Mouse (Mus musculus): ENCODE measurements around the gene Ost4.

Ost4 gene

DNA sequence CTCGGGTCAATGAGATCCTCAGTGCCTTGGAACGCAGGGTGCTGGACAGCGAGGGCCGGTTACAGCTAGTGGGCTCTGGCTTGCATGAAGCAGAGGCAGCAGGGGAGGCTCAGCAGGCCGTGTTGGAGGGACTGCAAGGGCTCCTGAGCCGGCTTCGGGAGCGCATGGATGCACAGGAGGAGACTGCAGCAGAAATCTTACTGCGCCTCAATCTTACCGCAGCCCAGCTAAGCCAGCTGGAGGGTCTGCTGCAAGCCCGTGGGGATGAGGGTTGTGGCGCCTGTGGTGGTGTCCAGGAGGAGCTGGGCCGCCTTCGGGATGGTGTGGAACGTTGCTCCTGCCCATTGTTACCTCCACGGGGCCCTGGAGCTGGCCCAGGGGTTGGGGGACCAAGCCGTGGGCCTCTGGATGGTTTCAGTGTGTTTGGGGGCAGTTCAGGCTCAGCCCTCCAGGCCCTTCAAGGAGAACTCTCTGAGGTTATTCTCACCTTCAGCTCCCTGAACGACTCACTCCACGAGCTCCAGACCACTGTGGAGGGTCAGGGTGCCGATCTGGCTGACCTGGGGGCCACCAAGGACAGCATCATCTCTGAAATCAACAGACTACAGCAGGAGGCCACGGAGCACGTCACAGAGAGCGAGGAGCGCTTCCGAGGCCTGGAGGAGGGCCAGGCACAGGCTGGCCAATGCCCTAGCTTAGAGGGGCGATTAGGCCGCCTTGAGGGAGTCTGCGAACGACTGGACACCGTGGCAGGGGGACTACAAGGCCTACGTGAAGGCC lies 10.5 kb upstream of the Ost4 start:
- H3K36me3 ChIP-seq (ENCODE audit: control insufficient read depth, insufficient read depth, low read length, poor library complexity, severe bottlenecking): no peaks in the 10 kb centered on the region
- no peak for DNase-seq (ENCODE audit: low read depth, low spot score)
- H3K27me3 ChIP-seq (ENCODE audit: control insufficient read depth, insufficient read depth, low read length, poor library complexity, severe bottlenecking): no peaks in the 10 kb centered on the region

DNA sequence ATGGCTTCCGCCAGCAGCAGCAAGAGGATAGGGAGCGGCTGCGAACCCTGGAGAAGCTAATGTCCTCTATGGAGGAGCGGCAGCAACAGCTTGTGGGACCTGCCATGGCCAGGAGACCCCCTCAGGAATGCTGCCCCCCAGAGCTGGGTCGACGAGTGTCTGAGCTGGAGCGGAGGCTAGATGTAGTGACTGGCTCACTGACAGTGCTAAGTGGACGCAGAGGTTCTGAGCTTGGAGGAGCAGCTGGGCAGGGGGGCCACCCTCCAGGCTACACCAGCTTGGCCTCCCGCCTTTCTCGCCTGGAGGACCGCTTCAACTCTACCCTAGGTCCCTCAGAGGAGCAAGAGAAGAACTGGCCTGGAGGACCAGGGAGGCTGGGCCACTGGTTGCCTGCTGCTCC lies 9.8 kb upstream of the Ost4 start:
- DNase-seq (ENCODE audit: low read depth, low spot score): no peak
- H3K27me3 ChIP-seq (ENCODE audit: control insufficient read depth, insufficient read depth, low read length, poor library complexity, severe bottlenecking): no peaks in the 10 kb centered on the region
- H3K36me3 ChIP-seq (ENCODE audit: control insufficient read depth, insufficient read depth, low read length, poor library complexity, severe bottlenecking): no peaks in the 10 kb centered on the region

DNA sequence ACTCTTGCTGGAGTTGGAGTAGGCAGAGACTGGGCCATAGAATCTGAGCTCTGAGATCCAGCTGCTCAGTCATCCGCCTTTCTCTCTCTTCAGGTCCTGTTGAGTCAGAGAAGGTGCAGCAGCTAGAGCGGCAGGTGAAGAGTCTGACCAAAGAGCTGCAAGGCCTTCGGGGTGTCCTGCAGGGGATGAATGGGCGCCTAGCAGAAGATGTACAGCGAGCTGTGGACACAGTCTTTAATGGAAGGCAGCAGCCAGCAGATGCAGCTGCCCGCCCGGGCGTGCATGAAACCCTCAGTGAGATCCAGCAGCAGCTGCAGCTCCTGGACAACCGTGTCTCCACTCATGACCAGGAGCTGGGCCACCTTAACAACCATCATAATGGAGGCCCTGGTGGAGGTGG lies 9.3 kb upstream of the Ost4 start:
- Histone ChIP-seq H3K36me3 (ENCODE audit: control insufficient read depth, insufficient read depth, low read length, poor library complexity, severe bottlenecking) (no peaks in the 10 kb centered on the region), H3K27me3 (ENCODE audit: control insufficient read depth, insufficient read depth, low read length, poor library complexity, severe bottlenecking) (no peaks in the 10 kb centered on the region)
- no peak for DNase-seq (ENCODE audit: low read depth, low spot score)

DNA sequence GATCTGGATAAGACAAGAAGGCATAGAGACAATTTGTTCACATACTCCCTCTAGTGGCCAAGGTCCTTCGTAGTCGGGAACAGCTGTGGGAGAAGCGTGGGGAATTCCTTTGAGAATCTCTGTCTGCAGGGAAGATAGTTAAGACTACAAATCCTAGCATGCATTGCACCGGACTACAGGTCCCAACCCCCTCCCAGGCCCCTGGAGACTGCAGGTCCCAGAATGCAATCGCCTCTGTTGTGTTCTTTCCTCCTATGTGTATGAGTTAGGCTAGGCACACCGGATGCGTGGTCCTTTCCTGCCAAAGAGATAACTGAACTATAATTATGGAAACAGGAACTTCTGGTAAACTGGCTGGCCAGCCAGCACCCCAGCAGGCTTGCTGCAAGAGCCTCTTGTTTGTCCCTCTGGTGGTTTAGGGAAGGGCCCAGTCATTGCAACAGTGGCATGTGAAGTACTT lies 8.4 kb upstream of the Ost4 start:
- H3K36me3 ChIP-seq (ENCODE audit: control insufficient read depth, insufficient read depth, low read length, poor library complexity, severe bottlenecking): no peaks in the 10 kb centered on the region
- H3K27me3 ChIP-seq (ENCODE audit: control insufficient read depth, insufficient read depth, low read length, poor library complexity, severe bottlenecking): no peaks in the 10 kb centered on the region
- DNase-seq (ENCODE audit: low read depth, low spot score): peak; percentile 76

DNA sequence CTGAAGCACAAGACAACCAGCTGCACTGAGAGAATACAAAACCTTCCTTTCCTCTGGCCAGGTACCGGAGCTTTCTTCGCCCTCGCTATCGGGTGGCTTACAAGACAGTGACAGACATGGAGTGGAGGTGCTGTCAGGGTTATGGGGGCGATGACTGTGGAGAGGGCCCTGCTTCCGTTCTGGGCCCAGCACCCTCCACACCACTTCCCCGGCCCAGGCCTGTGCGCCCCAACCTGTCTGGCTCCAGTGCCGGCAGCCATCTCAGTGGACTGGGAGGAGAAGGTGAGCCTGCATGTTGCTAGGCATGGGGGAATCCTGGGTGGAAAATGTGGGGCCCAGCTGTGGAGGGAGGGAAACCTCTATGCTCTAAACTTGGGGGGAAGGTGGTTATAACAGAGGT lies 7.9 kb upstream of the Ost4 start:
- DNase-seq (ENCODE audit: low read depth, low spot score): no peak

DNA sequence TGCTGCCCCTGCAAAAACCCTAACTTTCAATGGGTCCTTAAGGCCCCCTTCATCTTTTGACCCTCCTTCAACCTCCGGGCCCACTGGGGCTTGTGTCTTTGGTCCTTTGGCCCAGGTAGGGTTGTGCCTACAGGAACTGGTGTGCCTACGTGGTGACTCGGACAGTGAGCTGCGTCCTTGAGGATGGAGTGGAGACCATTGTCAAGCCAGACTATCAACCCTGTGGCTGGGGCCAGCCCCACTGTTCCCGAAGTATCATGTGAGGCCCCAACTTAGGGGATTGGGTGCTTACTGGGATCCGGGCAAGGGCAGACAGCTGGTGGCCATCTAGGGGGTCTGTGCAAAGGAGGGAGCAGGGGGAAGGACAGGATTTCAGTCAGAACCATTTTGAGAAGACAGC lies 7.3 kb upstream of the Ost4 start:
- DNase-seq (ENCODE audit: low read depth, low spot score): no peak
- Histone ChIP-seq H3K27me3 (ENCODE audit: control insufficient read depth, insufficient read depth, low read length, poor library complexity, severe bottlenecking) (no peaks in the 10 kb centered on the region), H3K36me3 (ENCODE audit: control insufficient read depth, insufficient read depth, low read length, poor library complexity, severe bottlenecking) (no peaks in the 10 kb centered on the region)

More for the DNA sequence above, 7.9 kb upstream of the Ost4 start:
- Histone ChIP-seq H3K27me3 (ENCODE audit: control insufficient read depth, insufficient read depth, low read length, poor library complexity, severe bottlenecking) (no peaks in the 10 kb centered on the region), H3K36me3 (ENCODE audit: control insufficient read depth, insufficient read depth, low read length, poor library complexity, severe bottlenecking) (no peaks in the 10 kb centered on the region)

DNA sequence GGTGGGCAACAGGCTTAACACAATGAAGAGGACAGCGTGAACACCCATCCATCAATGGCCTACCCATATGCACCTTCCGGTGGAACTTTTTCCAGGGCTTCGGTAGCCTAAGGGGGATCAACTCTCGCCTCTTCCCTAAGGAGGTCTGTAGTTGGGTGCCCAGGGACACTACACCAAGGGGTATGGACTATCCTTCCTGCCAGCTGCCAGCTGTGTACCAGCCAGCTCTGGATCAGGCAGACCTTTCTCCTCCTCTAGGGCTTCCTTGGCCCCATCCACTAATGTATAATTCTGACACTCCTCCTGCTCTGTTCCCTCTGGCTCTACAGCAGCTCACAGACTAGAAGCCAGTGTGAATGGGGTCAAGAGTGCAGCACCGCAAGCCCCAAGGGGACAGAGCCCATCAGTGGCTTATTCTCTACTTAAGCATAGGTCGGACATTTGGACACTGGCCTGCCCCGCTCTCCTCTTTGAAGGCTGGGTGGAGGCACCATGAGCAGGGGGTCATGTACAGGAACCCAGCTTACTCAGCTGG lies 6.6 kb upstream of the Ost4 start:
- no peak for DNase-seq (ENCODE audit: low read depth, low spot score)
- no peaks in the 10 kb centered on the region for H3K27me3 ChIP-seq (ENCODE audit: control insufficient read depth, insufficient read depth, low read length, poor library complexity, severe bottlenecking)

DNA sequence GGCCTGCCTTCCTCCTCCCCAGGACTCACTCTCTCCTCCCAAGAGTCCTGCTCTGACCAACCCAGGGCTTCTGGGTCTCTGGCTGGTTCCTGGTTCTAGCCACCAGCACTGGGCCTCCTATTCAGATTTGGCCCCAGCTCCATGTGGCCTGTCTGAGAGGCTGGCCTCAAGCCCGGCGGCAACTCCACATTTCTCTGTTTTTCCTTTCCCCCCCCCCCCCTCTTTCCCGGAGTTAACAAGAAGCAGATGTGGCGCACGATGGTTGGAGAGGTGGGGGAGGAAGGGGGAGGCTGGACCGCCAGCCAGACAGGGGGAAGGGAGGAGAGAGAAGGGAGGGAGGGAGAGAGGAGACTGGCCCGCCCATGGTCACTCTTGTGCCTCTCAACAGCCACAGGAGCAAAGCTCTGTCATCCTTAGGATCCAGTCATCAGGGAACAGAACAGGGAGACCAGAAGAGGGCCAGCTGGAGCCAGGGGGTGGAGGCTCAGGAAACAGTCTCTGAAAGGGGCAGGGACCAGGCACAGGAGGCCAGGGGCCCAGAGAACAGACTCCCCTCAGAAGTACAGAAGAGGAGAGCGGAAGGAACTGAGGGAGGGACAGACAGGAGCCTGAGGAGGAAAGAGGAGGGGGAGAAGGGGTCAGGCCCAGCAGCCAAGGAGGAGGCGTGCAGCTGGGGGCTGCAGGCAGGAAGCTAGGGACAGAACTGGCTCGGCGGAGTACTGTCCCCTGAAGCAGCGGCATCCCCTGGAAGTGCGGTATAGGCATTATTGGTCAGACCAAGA lies 5.7 kb upstream of the Ost4 start, which contains the start of gene Emilin1:
Gene Emilin1 (plus strand): TSS at position 343 of the 782 bp plus-strand sequence.
- DNase-seq (ENCODE audit: low read depth, low spot score): no peak
- H3K27me3 ChIP-seq (ENCODE audit: control insufficient read depth, insufficient read depth, low read length, poor library complexity, severe bottlenecking): no peaks in the 10 kb centered on the region

More for the DNA sequence above, 6.6 kb upstream of the Ost4 start:
- no peaks in the 10 kb centered on the region for H3K36me3 ChIP-seq (ENCODE audit: control insufficient read depth, insufficient read depth, low read length, poor library complexity, severe bottlenecking)

DNA sequence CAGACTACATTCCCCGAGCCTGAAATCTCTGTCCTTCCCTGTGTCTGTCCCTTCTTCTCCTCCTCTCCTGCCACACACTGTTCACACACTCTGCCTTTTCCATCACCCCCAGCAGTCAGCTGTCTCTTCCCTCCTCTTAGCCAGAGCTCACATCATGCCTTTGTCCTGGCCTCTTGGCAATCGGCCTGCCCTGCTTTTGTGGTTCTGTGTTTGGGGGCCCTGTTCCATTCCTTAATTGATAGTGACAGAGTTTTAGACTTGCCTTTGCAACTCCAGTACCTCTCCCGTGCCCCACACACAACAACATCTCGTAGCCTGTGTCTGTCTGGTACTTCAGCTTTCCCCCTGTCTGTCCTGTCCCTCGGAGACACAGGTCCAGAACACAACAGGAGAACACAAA lies 4.6 kb upstream of the Ost4 start:
- DNase-seq (ENCODE audit: low read depth, low spot score): no peak
- Histone ChIP-seq H3K36me3 (ENCODE audit: control insufficient read depth, insufficient read depth, low read length, poor library complexity, severe bottlenecking) (no peaks in the 10 kb centered on the region), H3K27me3 (ENCODE audit: control insufficient read depth, insufficient read depth, low read length, poor library complexity, severe bottlenecking) (no peaks in the 10 kb centered on the region)

More for the DNA sequence above, 5.7 kb upstream of the Ost4 start, which contains the start of gene Emilin1:
- H3K36me3 ChIP-seq (ENCODE audit: control insufficient read depth, insufficient read depth, low read length, poor library complexity, severe bottlenecking): no peaks in the 10 kb centered on the region

DNA sequence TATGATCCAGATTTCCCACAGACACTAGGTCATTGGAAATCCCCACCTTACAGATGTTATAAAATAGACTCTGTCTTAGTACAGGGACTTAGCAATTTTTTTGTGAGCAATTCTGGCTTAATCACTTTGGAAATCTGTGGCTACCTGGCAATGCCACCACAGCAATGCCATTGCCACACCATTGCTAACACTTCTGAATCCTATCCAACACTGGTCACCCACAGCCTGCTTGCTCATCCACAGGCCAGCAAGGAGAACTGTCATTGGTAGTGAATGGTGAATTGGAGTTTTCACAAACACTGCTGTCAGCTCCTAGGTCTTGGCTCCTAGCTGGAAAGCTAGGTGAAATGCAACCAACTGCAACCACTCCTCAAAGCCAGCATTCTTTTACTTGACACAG lies 2.9 kb upstream of the Ost4 start:
- DNase-seq (ENCODE audit: low read depth, low spot score): no peak
- Histone ChIP-seq H3K36me3 (ENCODE audit: control insufficient read depth, insufficient read depth, low read length, poor library complexity, severe bottlenecking) (0 out of 2 replicates have a peak, but pooled peaks cover 1% of the 10 kb centered on the region), H3K27me3 (ENCODE audit: control insufficient read depth, insufficient read depth, low read length, poor library complexity, severe bottlenecking) (no peaks in the 10 kb centered on the region)

DNA sequence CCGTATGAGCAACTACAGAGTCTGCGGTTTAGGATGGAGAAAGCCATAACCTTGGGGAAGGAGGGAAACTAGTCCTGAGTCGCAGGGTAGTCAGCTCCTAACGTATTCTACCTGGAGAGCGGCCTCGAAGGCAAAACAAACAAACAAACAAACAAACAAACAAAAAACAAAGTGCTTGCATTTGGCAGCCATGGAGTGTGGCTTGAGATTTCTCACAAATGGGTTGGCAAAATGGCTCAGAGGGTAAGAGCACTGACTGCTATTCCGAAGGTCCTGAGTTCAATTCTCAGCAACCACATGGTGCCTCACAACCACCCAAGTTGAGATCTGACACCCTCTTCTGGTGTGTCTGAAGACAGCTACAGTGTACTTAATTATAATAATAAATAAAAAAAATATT lies 2.3 kb upstream of the Ost4 start:
- H3K27me3 ChIP-seq (ENCODE audit: control insufficient read depth, insufficient read depth, low read length, poor library complexity, severe bottlenecking): no peaks in the 10 kb centered on the region
- no peak for DNase-seq (ENCODE audit: low read depth, low spot score)
- H3K36me3 ChIP-seq (ENCODE audit: control insufficient read depth, insufficient read depth, low read length, poor library complexity, severe bottlenecking): 0 out of 2 replicates have a peak, but pooled peaks cover 2% of the 10 kb centered on the region

DNA sequence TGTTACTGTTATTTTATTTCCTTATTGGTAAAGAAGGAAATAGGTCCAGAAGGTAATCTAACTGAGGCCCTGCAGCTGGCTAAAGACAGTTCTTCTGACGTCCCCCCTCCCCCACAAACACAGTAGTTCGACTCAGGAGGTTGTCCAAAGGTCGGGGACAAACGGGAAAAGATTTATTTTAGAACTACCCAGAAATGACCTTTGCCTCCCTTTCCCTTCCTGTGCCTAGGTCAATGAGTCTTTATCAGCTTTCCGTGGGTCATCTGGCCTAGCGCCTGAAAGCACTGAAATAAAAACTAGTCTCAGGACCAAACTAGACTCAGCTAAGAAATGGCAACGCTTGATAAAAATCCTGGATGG lies 1.7 kb upstream of the Ost4 start:
- Histone ChIP-seq H3K27me3 (ENCODE audit: control insufficient read depth, insufficient read depth, low read length, poor library complexity, severe bottlenecking) (no peaks in the 10 kb centered on the region), H3K36me3 (ENCODE audit: control insufficient read depth, insufficient read depth, low read length, poor library complexity, severe bottlenecking) (0 out of 2 replicates have a peak, but pooled peaks cover 2% of the 10 kb centered on the region)
- DNase-seq (ENCODE audit: low read depth, low spot score): no peak

DNA sequence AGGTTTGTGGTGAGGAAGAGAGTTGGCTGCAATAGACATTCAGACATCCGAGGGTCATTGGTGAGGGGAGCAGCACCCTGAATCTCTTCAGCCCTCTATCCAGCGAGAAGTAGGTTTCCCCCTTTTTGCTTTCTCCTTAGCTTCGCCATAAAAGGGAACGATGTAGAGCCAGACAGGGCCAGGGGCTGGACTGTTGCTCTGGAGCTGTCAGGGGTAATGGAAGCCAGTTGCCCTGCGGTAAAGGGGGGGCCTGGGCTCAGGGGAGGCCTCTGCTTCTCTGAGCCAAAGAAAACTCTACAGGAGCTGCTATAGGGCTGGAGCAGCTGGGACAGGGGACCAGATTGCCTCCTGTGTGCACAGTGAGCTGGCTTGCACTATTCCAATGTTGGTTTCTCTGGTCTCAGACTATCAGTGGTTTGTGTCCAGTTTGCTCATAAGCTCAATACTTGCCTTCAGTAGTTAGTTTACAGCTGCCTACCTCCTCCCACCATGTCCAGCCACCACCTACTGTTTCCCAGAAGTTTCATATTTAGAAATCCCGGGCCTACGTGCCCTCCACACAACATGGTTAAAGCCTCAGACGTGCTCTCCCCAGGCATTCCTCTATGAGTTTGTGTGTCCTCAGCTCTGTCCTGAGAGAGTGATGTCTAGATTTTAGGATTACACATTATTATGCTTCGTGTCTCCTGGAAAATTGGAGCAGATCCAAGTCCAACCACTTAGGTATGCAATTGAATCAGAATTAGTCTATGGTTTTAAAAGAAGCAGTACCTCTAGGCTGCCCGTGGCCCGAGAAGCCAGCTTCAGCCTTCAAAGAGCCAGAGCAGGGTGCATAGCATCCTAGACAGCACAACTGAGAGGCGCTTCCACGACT lies 1.1 kb upstream of the Ost4 start:
- DNase-seq (ENCODE audit: low read depth, low spot score): no peak
- H3K27me3 ChIP-seq (ENCODE audit: control insufficient read depth, insufficient read depth, low read length, poor library complexity, severe bottlenecking): no peaks in the 10 kb centered on the region
- H3K36me3 ChIP-seq (ENCODE audit: control insufficient read depth, insufficient read depth, low read length, poor library complexity, severe bottlenecking): peaks cover 5% of the 10 kb centered on the region; the same call in 1 of the 2 replicates

DNA sequence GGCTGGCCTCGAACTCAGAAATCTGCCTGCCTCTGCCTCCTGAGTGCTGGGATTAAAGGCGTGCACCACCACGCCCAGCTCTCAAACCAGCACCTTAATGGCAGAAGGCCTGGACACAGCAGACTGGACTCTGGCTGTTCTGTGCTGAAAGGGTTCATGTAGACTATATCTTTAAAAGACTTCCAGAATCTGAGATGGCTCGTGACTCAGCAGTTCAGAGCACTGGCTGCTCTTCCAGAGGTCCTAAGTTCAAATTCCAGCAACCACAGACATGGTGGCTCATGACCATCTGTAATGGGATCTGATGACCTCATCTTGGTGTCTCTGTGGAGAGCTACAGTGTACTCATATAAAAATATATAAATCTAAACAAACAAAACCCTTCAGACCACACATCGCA lies 5.7 kb downstream of the Ost4 start:
- Histone ChIP-seq H3K36me3 (ENCODE audit: control insufficient read depth, insufficient read depth, low read length, poor library complexity, severe bottlenecking) (peaks cover 5% of the 10 kb centered on the region; the same call in 1 of the 2 replicates), H3K27me3 (ENCODE audit: control insufficient read depth, insufficient read depth, low read length, poor library complexity, severe bottlenecking) (no peaks in the 10 kb centered on the region)
- DNase-seq (ENCODE audit: low read depth, low spot score): no peak

Measured in splenic B cell, adult 2 months (primary cell).